Mouse (Mus musculus): ENCODE results near the gene Mia2.

The Mia2 gene

DNA sequence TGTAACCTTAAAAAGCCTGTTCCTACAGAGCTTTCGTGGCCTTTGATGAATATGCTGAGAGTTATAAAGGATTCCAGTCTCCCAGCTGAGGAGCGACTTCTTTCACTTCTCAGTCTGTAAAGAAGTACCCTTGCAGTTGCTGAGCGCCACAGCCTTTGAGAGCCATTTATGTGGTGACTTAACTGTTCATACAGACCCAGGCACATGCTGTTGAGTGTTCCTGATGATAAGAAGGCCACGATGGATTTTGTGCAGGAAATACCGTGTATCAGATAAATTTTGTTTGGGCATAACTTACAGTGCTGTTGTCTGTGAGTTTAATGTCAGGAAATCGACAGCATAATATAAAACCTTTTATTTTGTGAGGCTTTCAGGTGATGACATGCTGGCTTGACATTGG, 68.9 kb downstream of the Mia2 start:
- DNase-seq (ENCODE audit: low spot score in 2 of 2): no peak

DNA sequence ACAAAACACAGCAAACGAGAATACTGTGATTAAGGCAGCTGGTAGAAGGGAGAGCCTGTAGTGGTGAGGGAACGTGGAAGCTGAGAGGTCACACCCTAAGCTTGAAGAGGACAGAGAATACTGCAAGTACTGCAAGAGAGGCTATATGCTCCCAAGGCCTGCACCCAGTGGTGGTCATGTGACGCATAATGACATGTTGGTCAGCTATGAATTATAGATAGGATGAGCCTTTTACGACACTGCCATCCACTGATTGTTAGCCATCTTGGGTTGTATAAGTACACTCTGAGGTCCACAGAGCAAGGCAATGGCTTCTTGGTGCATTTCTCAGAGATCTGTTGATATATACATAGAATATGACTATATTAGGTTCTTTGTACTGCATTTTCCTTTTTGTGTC, 71.0 kb downstream of the Mia2 start:
- no peak for DNase-seq (ENCODE audit: low spot score in 2 of 2)

DNA sequence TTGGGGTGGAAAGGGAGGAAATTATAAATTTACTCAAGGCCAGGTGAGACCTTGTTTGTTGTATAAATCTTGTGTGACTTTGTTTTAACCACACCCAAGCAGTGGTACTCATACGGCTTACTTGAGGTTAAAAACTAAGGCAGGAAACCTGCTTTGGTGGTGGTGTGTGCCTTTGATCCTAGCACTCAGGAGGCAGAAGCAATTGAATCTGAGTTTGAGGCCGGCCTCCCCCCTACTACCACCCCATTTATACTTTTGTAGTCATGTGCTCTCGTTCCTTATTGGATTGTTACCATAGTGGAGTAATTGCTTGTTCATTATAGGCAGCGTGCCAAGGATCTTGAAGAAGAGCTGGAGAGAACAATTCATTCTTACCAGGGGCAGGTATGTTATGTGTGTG, 74.3 kb downstream of the Mia2 start:
- DNase-seq (ENCODE audit: low spot score in 2 of 2): no peak

DNA sequence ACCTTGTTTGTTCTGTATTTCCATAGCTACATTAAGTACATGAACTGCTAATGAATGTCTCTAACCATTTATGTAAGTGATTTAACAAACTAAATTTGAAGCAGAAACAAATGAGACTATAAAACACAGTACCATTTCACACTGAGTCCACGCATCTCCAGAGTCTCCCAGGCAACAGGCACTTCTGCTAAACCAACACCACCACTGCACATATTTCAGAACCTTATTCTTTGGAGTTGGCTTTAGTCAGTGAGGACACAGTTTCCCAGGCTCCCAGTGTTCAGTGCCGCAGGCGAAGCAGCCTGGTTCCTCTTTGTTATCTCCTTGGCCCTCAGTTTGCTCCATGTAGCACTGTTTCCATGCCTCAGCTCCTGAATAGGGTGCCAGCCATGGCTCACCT, 82.2 kb downstream of the Mia2 start:
- DNase-seq (ENCODE audit: low spot score in 2 of 2): no peak

DNA sequence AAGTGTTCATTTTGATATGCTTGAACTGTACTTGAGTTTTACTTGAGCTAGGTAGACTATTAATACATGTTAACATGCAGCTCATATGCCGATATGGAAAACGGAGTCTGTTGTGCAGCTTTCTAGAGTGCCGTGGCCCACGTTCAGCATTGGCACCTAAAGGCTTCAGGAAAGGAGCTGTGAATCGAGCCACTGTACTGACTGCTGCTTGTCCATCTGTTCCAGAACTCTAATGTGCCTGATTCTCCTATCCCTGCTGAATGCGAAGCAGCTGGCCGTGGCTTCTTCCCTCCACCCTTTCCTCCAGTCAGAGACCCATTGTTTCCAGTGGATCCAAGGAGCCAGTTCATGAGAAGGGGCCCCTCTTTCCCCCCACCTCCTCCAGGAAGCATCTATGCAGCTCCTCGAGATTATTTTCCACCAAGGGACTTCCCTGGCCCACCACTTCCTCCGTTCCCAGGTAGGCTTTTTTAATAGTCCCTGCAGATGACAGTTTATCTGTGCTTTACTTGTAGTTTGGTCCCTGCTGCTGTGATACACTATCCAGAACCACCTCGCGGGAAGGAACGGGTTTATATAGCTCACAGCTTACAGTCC, 92.6 kb downstream of the Mia2 start:
- no peak for DNase-seq (ENCODE audit: low spot score in 2 of 2)

DNA sequence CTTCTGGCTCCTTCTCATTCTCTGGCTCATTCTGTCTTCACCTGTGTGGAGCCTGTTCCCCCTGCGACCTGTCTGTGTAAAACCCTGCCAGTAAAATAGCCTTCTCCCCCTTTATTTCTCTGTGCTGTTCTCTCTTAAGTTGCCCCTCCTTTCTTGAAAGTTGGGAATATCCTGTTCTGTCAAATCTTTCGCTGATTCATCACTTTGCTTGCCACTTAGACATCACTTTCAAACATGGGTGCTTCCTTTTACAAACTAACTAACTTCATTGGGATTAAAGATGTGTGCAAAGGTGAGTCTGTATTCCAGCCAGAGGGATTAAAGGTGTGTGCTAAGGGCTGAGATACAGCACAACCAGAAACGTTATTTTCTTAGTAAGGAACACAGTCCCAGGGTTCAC, 98.0 kb downstream of the Mia2 start:
- no peak for DNase-seq (ENCODE audit: low spot score in 2 of 2)

DNA sequence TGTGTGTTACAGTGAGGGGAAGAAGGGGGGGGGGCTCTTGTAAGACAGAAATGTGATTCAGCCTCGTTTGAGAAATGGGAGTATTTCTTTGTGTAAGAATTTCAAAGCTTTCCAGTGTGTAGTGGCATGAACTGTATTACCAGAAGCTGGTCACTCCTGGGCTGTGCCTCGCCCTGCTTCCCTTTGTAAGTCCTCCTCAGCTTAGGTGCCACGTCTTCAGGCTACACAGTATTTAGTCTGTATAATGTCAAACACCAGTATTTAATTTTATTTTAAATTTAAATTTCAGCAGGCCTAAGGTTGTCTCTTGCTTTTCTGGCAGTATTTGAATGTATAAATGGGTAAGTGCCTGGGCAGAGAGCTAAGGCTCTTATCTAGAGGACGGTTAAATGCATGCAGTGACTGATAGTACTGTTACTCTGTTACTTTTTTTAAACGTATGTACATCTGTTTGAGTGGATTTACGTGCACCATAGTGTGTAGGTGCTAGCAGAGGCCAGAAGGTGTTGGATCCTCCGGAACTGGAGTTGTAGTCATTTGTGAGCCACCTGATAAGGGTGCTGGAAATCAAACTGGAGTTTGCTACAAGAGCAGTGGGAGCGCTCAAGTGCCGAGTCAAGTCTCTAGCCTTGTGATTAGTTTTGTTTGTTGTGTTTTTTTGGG, 98.9 kb downstream of the Mia2 start:
- DNase-seq (ENCODE audit: low spot score in 2 of 2): no peak

DNA sequence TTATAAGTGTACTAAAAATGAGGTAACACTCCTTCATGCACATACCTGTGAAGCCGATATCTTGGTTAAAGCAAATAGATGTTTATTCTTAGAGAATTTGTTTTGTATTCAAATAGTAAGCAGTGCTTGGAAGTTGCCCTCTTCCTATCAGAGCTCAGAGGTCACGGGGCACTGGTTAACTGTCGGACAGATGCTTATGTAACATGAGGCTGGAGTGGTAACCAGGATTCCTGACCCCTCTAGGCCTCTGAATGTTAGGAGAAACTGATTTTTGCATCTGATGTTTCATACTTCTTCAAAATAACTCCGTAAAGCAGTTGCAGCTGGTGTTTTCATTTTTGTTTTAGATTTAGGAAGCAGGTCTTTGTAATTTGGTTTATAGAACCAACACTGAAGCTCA, 99.5 kb downstream of the Mia2 start:
- DNase-seq (ENCODE audit: low spot score in 2 of 2): no peak

DNA sequence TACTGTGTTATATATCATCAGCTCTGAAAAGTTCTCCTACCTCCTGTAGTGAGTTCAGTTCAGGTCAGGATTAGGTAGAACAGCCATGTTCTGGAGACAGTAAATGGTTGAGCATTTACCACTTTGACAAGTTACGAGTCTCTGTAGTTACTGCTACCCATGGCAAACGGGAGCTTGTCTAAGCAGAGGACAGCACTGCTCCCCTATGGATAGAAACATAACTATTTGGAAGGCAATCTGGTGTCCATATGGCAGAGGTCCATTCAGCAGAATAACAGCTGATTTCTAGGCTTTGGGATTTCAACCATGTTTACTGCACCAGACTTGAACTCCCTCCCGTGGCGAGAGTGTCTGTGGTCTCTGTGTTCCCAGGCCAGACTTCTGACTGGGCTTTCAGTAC, 100.3 kb downstream of the Mia2 start:
- no peak for DNase-seq (ENCODE audit: low spot score in 2 of 2)

DNA sequence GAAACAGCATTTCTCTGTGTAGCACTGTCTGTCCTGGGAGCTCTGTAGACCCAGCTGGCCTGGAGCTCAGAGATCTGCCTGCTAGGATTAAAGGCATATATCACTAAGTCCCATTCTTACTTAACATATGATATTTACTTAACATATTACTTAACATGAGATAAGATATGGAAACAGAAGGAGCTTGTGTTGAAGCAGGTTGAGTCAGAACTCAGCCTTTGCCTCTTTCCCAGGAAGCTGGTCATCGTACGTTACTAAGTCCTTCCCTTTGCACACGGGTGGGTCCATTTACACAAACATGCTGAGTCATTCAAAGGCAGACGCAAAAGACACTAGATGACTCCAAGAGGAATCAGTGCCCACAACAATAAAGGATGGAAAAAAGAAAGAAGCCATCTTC, 103.2 kb downstream of the Mia2 start:
- DNase-seq (ENCODE audit: low spot score in 2 of 2): no peak

DNA sequence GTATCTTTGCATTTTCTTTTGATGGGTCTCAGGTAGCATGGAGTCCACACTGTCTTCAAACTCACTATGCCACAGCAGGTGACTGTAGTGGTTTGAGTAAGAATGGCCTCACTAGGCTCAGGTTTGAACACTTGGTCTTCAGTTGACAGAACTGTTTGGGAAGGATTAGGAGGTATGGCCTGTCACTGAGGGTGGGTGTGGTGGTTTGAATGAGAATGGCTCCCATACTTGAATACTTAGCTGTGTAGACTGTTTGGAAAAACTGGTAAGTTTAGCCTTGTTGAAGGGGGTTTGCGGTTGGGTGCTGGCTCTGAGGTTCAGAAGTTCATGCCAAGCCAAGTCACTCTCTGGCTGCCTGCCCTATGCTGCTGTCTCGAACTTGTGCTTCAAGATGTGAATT, 103.8 kb downstream of the Mia2 start:
- DNase-seq (ENCODE audit: low spot score in 2 of 2): no peak

DNA sequence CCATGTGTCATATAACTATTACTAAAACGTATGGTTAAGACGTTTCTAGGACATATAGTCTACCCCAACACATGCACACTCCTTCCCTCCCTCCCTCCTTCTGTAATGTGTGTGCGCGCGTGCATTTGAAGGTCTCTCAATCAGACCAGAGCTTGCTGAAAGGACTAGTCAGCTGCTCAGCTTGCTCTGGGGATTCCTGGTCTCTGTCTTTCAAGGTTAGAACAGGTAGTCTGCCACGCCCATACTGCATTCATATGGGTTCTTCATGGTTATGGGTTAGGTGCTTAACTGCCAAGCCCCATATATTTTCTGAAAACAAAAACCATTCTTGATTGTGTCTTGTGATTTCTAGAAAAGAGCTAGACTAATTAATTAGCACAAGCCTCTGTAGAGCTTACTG, 110.0 kb downstream of the Mia2 start:
- DNase-seq (ENCODE audit: low spot score in 2 of 2): no peak

DNA sequence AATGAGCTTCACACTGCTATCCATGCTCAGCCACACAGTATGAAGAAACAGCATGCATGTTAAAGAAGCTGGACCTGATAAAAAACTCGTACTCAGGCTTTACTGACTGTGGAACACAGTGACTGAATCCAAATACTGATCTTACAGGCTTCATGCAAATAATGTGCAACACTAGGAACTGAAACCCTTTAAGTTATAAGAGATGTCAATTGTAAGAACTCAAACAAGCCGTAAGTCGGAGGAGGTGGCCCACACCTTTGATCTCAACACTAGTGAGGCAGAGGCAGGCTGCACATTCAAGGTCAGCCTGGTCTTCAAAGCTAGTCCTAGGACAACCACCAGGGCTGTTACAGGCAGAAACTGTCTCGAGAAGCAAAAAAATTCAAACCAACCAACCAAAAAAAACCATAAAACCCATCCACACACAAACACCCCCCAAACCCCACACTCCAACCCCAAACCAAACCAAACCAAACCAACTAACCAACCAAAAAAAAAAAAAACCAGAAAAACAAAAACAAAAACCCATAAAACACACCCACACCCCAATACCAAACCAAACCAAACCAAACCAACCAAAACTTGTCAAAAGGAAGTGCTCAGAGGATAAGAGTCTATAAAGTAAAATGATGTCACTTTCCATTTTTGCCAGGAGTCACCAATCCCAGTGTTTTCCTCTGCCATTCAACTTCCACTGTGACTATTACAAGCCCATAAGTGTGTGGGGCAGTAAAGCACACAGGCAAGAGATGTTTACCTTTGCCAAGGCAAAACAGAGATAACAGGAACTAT, 110.8 kb downstream of the Mia2 start:
- DNase-seq (ENCODE audit: low spot score in 2 of 2): no peak

DNA sequence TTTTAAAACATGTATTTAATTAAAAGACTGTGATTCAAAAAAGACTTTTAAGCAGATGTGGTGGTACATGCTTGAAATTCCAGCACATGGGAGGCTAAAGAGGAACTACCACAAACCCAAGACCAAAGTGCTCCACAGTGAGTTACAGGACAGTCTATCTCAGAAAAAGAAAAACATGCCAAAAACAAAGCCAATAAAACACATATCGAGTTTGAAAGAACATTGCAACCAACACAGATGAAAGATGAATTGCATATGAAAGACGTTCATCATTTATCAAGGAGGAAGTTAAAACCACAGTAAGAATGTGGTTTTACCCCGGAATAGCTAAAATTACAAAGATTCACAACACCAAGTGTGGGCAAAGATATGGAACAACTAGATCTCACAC, 111.4 kb downstream of the Mia2 start:
- no peak for DNase-seq (ENCODE audit: low spot score in 2 of 2)

DNA sequence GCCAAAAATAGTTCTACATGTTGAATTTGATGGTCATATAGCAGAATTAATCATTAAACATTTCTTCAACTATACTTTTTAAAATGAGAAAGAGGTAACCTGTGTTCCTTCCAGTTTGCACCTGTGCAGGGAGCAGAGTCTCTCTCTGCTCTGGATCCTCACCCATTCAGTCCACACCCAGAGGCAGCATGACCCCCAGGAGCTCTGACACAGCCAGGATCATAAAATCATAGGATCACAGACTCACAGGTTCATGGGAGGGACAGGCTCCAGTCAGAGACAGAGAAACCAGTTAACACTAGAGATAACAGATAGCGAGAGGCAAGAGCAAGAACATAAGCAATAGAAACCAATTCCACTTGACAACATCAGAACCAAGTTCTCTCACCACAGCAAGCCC, 112.2 kb downstream of the Mia2 start:
- DNase-seq (ENCODE audit: low spot score in 2 of 2): no peak

DNA sequence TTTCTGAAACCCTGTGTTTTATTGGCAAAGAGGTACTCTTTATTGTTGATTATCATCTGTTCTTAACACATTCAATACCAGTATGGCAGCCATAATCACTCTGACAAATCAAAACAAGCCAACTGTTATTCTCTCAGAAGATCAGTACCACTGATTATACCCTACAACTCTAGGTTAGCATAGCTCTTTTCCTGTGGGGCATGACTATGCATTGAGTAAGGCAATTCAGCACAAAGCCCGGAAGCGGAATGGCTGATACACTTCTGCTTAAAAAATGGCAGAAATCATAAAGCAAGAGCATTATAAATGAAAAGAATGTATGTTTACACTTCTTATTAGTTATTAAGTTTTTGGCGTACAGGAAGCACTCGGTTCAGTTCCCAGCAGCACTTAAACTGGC, 120.6 kb downstream of the Mia2 start:
- DNase-seq (ENCODE audit: low spot score in 2 of 2): no peak

DNA sequence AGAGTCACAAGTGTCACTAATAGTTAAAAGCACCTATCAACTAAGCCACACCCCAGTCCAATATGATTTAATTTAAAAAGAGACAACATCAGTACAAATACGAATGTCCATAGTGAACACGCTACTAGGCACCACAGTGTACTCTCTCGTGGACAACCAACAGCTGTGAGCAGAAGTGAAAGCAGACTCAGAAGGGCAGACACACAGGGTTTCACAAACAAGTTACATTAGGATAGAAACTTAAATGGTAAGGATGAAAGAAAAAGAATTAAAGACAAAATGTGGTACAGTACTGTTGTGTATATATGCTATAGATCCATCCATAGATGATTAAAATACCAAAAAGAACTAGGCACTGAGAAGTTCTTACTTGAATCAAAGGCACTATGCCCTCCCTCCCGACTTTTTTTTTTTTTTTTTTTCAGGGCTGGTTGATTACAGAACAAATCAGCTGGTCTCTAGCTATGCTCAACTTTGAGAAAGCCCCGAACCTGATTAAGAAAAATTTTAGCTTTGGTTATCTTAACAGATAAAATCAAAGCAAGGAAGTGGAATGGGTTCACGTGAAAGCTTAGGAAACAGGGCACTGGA, 121.2 kb downstream of the Mia2 start:
- DNase-seq (ENCODE audit: low spot score in 2 of 2): no peak

DNA sequence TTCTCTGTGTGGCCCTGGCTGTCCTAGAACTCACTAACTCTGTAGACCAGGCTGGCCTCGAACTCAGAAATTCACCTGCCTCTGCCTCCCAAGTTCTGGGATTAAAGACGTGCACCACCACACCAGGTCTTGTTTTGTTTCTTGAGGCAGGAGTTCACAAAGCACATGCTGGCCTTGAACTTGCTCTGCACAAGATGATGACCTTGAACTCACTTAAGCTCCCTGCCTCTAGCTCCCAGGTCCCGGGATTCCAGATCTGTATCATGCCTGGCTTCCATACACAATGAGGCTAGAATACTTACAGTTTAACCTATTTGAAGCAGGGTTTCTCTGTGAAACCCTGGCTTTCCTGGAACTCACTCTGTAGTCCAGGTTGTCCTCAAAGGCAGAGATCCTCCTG, 121.7 kb downstream of the Mia2 start:
- no peak for DNase-seq (ENCODE audit: low spot score in 2 of 2)

DNA sequence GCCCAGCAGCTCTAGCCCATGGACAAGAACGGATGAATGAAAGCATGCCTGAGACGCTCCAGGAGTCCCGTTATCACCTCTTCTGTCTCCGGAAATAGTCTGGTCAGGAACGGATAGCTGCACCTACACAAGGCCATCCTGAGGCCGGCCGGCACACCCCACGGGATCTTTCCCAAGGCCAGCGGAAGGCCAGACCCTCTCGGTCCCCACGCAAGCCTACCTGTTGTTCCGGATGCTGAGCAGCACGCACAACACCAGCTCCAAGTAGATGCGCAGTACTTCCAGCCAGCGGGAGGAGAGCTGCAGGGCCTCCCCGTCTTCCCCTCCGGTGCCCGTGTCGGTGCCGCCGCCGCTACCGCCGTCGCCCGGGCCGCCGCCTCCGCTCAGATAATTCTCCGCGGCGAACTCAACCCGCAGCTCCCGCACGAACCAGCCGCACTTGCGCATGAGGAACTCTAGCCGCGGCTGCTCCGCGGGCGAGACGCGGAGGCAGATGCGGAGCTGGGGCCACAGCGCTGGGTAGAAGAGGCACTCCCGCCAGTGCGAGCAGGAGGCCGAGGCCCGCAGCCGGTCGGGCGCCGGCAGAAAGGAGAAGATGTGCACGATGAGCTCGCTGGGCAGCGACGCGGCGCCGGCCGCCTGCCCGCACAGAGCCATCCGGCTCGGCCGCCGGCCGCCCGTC, 123.2 kb downstream of the Mia2 start:
- peak; percentile 12 to 28 for DNase-seq (ENCODE audit: low spot score in 2 of 2)

DNA sequence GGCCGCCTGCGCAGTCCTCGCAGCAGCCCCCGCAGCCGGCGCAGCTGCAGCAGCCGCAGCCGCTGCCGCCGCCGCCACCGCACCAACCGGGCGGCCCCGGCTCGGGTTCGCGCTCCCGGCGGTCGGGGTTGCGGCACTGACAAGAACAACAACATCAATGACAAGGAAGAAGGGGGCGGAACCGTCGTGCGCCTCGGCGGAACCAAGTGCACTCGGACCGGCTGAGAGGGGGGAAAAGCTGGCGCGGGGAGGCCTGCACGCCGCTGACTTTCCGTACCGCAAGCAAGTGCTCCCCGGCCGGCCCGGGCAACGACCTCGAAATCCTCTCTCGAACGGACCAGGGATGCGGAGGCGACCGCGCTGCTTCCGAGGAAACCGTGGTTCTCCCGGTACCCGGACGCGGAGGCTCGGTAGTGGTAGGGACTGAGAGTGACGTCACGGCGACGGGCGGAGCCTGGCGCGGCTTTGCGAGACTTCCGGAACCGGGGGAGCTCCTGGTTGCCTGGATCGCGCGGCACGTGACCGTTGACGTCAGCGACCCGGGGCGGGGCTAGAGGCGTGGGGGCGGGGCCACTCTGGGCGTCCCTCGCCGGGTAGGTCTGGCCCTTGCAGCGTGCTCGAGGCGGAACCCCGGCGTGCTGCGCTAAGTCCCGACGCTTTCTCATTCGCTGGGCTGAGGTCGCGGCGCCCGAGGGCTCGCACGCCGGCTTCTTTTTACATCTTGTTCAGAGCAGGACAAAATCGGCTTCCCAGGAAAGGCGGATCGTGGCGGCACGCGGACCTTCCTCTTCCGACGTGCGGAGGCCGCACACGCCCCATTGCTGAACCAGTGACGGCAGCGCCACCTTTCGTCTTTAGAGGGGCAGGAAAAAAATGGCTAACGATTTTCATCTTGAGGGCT, 124.0 kb downstream of the Mia2 start, which contains the start of gene Fbxo33:
TSS of gene Fbxo33 (minus strand) at position 401 of the 901 bp plus-strand sequence.
- peak; percentile 94 to 97 for DNase-seq (ENCODE audit: low spot score in 2 of 2)

DNA sequence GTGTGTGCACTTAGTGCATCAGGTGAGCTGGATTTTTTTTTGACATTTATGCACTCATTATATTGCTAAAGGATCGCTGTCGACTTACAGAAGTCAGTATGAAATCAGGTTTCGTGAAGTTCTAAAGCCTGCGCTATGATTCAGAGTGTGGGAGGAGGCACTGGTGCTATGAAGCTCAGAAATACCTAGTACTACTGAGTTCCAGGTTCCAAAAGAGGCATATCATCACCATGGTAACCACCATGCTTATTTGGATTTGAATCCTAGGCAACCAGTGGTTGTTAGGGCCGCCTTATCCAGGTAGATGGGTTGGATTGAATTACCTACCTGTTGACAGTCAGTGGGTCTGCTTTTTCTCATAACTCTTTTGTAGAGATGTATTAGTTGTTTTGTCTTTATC, 132.8 kb downstream of the Mia2 start:
- no peak for DNase-seq (ENCODE audit: low spot score in 2 of 2)

Data from urinary bladder, postnatal 36 days (tissue).